Mouse (Mus musculus) CH12.LX (cell line): ENCODE measurements around the gene Caly. TPM values are rescaled to one million over a fixed set of nuclear protein-coding genes. Genes with fewer than 3 reads are reported as not detected.

ENCODE experiments used
- DNase-seq: peaks from one replicate; pipeline ENCODE4 v3.0.0-alpha.2; 2013; ENCODE audit errors: extremely low read depth
- H3K27ac ChIP-seq: 2 replicates; pipeline ENCODE4 v1.5.1; 2012; ENCODE audit warnings: low read depth, mild to moderate bottlenecking, control low read depth, moderate library complexity; ENCODE audit not compliant: insufficient read depth
- H3K27me3 ChIP-seq: replicated peaks from 2 replicates; pipeline ENCODE3; 2012; ENCODE audit warnings: inconsistent platforms
- H3K36me3 ChIP-seq, 2 experiments: replicated peaks in 1 of 2; 2 replicates each; pipeline versions ENCODE3 to v1.6.1; 2012; ENCODE audit warnings: inconsistent platforms in 1 of 2, low read length in 1 of 2, mild to moderate bottlenecking in 1 of 2, mixed read lengths in 1 of 2, moderate library complexity in 1 of 2; ENCODE audit not compliant: control insufficient read depth in 1 of 2, insufficient read depth in 1 of 2
- H3K4me1 ChIP-seq, 2 experiments: 2 replicates each; pipeline ENCODE4 v1.6.1; 2012; ENCODE audit warnings: inconsistent platforms in 1 of 2, moderate library complexity in 1 of 2; ENCODE audit not compliant: insufficient read depth in 2 of 2, control insufficient read depth in 1 of 2
- H3K4me2 ChIP-seq: 2 replicates; pipeline ENCODE4 v1.6.1; 2012; ENCODE audit warnings: low read depth, mild to moderate bottlenecking, control low read depth; ENCODE audit not compliant: poor library complexity, insufficient read depth, severe bottlenecking
- H3K4me3 ChIP-seq, 3 experiments: fragments of 150-350 bp in 1 of 3; sonication (generic) in 1 of 3; replicated peaks in 1 of 3; 2 replicates each; pipeline versions ENCODE3 to v1.5.1; 2011 to 2012; ENCODE audit warnings: low read depth in 2 of 3, low read length in 2 of 3, mild to moderate bottlenecking in 2 of 3, moderate library complexity in 2 of 3, control low read depth in 1 of 3, improper control_type of control experiment in 1 of 3, inconsistent platforms in 1 of 3, mixed read lengths in 1 of 3; ENCODE audit not compliant: poor library complexity in 1 of 3
- H3K79me2 ChIP-seq: replicated peaks from 2 replicates; pipeline ENCODE4 v1.6.1; 2012; ENCODE audit warnings: mild to moderate bottlenecking, moderate library complexity; ENCODE audit not compliant: control insufficient read depth, poor library complexity, insufficient read depth, severe bottlenecking; ENCODE audit errors: extremely low read depth
- H3K9ac ChIP-seq: 2 replicates; pipeline ENCODE4 v1.6.1; 2012; ENCODE audit warnings: low read depth, mild to moderate bottlenecking, control low read depth, moderate library complexity; ENCODE audit not compliant: insufficient read depth
- H3K9me3 ChIP-seq: replicated peaks from 2 replicates; pipeline ENCODE3; 2012; ENCODE audit warnings: low read length, inconsistent platforms, mixed read lengths
- BHLHE40 ChIP-seq: IDR thresholded peaks from 2 replicates; pipeline ENCODE4 v1.6.1; 2011; ENCODE audit warnings: mild to moderate bottlenecking, low read depth, low read length, improper control_type of control experiment
- CTCF ChIP-seq, 2 experiments: IDR thresholded peaks in 1 of 2; conservative IDR thresholded peaks in 1 of 2; 2 replicates each; pipeline ENCODE4 v1.5.1; 2011 to 2012; ENCODE audit warnings: low read depth in 2 of 2, low read length in 2 of 2, improper control_type of control experiment in 1 of 2, inconsistent platforms in 1 of 2, mild to moderate bottlenecking in 1 of 2, moderate library complexity in 1 of 2
- EP300 ChIP-seq: IDR thresholded peaks from 2 replicates; pipeline ENCODE4 v1.6.1; 2011; ENCODE audit warnings: low read length, improper control_type of control experiment
- GABPA ChIP-seq: IDR thresholded peaks from 2 replicates; pipeline ENCODE4 v1.6.1; 2012; ENCODE audit warnings: low read depth, low read length, improper control_type of control experiment, inconsistent platforms; ENCODE audit not compliant: insufficient replicate concordance
- HCFC1 ChIP-seq: IDR thresholded peaks from 2 replicates; pipeline ENCODE4 v1.6.1; 2012; ENCODE audit warnings: low read depth, mild to moderate bottlenecking, inconsistent platforms, low read length, improper control_type of control experiment
- IRF4 ChIP-seq: IDR thresholded peaks from 2 replicates; pipeline ENCODE4 v1.6.1; 2014; ENCODE audit warnings: low read depth, mild to moderate bottlenecking, inconsistent platforms, low read length, improper control_type of control experiment
- JUN ChIP-seq: IDR thresholded peaks from 2 replicates; pipeline ENCODE4 v1.6.1; 2011; ENCODE audit warnings: low read depth, mild to moderate bottlenecking, low read length, improper control_type of control experiment, moderate library complexity; ENCODE audit not compliant: insufficient read depth
- KAT2A ChIP-seq: IDR thresholded peaks from 2 replicates; pipeline ENCODE4 v1.6.1; 2012; ENCODE audit warnings: low read length, improper control_type of control experiment, inconsistent platforms; ENCODE audit not compliant: insufficient replicate concordance
- MAZ ChIP-seq: IDR thresholded peaks from 2 replicates; pipeline ENCODE4 v1.6.1; 2012; ENCODE audit warnings: low read depth, mild to moderate bottlenecking, inconsistent platforms, low read length, improper control_type of control experiment, moderate library complexity
- MEF2A ChIP-seq: IDR thresholded peaks from 2 replicates; pipeline ENCODE4 v1.6.1; 2014; ENCODE audit warnings: low read depth, mild to moderate bottlenecking, inconsistent platforms, low read length, improper control_type of control experiment, borderline replicate concordance
- MXI1 ChIP-seq: IDR thresholded peaks from 2 replicates; pipeline ENCODE4 v1.6.1; 2011; ENCODE audit warnings: mild to moderate bottlenecking, low read depth, low read length, improper control_type of control experiment
- MYC ChIP-seq: IDR thresholded peaks from 2 replicates; pipeline ENCODE4 v1.6.1; 2011; ENCODE audit warnings: low read depth, mild to moderate bottlenecking, improper control_type of control experiment, low read length
- NELFE ChIP-seq: IDR thresholded peaks from 2 replicates; pipeline ENCODE4 v1.6.1; 2011; ENCODE audit warnings: low read depth, low read length, improper control_type of control experiment
- NRF1 ChIP-seq: IDR thresholded peaks from 2 replicates; pipeline ENCODE4 v1.6.1; 2014; ENCODE audit warnings: low read depth, mild to moderate bottlenecking, inconsistent platforms, low read length, improper control_type of control experiment, moderate library complexity
- POLR2A ChIP-seq: IDR thresholded peaks from 2 replicates; pipeline ENCODE4 v1.6.1; 2011; ENCODE audit warnings: low read depth, mild to moderate bottlenecking, improper control_type of control experiment, low read length
- RAD21 ChIP-seq: IDR thresholded peaks from 2 replicates; pipeline ENCODE4 v1.6.1; 2011; ENCODE audit warnings: low read depth, mild to moderate bottlenecking, low read length, improper control_type of control experiment, moderate library complexity
- RCOR1 ChIP-seq: conservative IDR thresholded peaks from 2 replicates; pipeline ENCODE4 v1.6.1; 2012; ENCODE audit warnings: low read depth, mild to moderate bottlenecking, inconsistent platforms, low read length, improper control_type of control experiment
- SMC3 ChIP-seq: IDR thresholded peaks from 2 replicates; pipeline ENCODE4 v1.6.1; 2011; ENCODE audit warnings: low read depth, low read length, improper control_type of control experiment
- TBP ChIP-seq: conservative IDR thresholded peaks from 2 replicates; pipeline ENCODE4 v1.6.1; 2011; ENCODE audit warnings: low read depth, low read length, improper control_type of control experiment
- UBTF ChIP-seq: IDR thresholded peaks from 2 replicates; pipeline ENCODE4 v1.6.1; 2012; ENCODE audit warnings: low read depth, mild to moderate bottlenecking, inconsistent platforms, low read length, improper control_type of control experiment, moderate library complexity
- ZC3H11A ChIP-seq: IDR thresholded peaks from 2 replicates; pipeline ENCODE4 v1.6.1; 2012; ENCODE audit warnings: low read depth, mild to moderate bottlenecking, inconsistent platforms, low read length, improper control_type of control experiment
- ZKSCAN1 ChIP-seq: IDR thresholded peaks from 2 replicates; pipeline ENCODE4 v1.6.1; 2012; ENCODE audit warnings: low read depth, inconsistent platforms, low read length, improper control_type of control experiment, borderline replicate concordance
- dilution Hi-C: fragments of 300-500 bp; cut with MboI; formaldehyde crosslinking; loops from 2 replicates; pipeline ENCODE4 v1.14.3; 2020; ENCODE audit warnings: low sequenced_read_pairs; ENCODE audit not compliant: extremely low pct_unique_long_range_greater_than_20kb, extremely low pct_ligation_motif_present
- in situ Hi-C: fragments of 300-500 bp; cut with MboI; formaldehyde crosslinking; loops from 3 replicates; pipeline ENCODE4 v1.14.3; 2019; ENCODE audit warnings: low sequenced_read_pairs, low pct_ligation_motif_present, low pct_unique_long_range_greater_than_20kb, mixed read lengths
- polyA plus RNA-seq: library from polyadenylated mRNA; unstranded; fragments of >175 nt; gene quantifications from 2 replicates; pipeline ENCODE4 v1.2.1, GENCODE M21; 2012; ENCODE audit warnings: low read depth; ENCODE audit not compliant: insufficient read length
- total RNA-seq, 2 experiments: library from RNA; depleted of rRNA; stranded (reverse); fragments of 300-350 nt in 1 of 2; fragments of >200 nt in 1 of 2; gene quantifications; 2 replicates each; pipeline ENCODE4 v1.2.3; 2012 to 2014

Gene Caly
- total RNA-seq (2012; rRNA removed) (not detected in 2 replicates), total RNA-seq (2014; rRNA removed) (not detected in 2 replicates), polyA plus RNA-seq (not detected in 2 replicates)

DNA sequence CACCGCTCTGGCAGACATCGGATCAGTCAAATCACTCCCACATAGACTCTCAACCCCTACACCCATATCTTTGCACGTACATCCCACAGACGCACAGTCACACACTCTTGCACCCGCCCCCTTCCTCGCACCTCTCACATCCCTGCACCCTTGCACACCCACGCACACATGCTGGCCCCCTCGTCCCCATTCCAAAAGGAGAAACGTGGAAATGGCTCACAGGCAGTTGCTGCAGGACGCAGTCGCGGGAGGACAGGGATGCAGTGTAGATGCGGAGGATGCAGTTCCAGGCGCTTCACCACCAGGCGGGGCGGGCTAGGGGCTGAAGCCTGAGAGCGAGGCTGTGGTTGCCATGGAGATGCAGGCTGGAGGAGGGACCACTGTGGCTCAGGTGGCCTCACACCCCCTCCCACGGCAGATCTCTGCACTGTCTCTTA lies at the start of gene Caly:
Gene Caly (minus strand): TSS at position 307 of the 437 bp plus-strand sequence.
- DNase-seq, result no peak

DNA sequence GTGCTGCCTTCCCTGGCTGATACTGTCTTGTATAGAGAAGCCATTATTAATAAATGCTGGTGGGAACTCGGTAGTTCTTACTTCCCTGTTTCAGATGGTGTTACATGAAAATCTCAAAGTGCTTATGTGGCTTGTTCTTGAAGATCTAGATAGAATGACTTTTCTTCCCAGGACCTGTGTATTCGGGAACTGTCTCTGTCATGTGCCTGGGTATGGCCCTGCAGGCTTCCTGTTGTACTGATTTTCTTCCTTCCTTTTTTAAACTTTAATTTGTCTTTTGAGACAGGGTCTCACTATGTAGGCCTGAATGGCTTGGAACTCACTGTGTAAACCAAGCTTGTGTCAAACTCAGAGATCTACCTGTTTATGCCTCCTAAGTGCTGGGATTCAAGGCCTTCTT lies 45.6 kb upstream of the Caly start:
- no peaks in the 10 kb centered on the region for H3K27me3 ChIP-seq
- H3K4me3 ChIP-seq, result peak overlapping the region in 1 of 3 experiments; percentile 1
- no peak overlapping the region; the same call in 1 of the 2 replicates for H3K9ac ChIP-seq
- no peak for TF ChIP-seq KAT2A
- no peak for TF ChIP-seq MEF2A
- no peak for TF ChIP-seq ZKSCAN1
- TF ChIP-seq BHLHE40, result no peak
- TF ChIP-seq IRF4, result no peak
- TF ChIP-seq TBP, result no peak
- TF ChIP-seq UBTF, result no peak
- no peak for TF ChIP-seq JUN
- TF ChIP-seq MXI1, result no peak
- no peak for TF ChIP-seq MYC
- TF ChIP-seq EP300, result no peak
- TF ChIP-seq NRF1, result no peak
- no peak for TF ChIP-seq SMC3
- TF ChIP-seq POLR2A, result no peak
- no peak for TF ChIP-seq RCOR1
- TF ChIP-seq NELFE, result no peak
- TF ChIP-seq HCFC1, result no peak
- TF ChIP-seq, all 38 proteins: peak for 0
- Histone ChIP-seq H3K36me3 (peaks cover 24 to 40% of the 10 kb centered on the region in 2 experiments), H3K4me1 (peaks cover 14 to 53% of the 10 kb centered on the region in 2 experiments), H3K4me2 (peak overlapping the region; percentile 8; the same call in 1 of the 2 replicates), H3K79me2 (peaks cover 3% of the 10 kb centered on the region), H3K27ac (no peak overlapping the region), H3K9me3 (no peaks in the 10 kb centered on the region)
- dilution Hi-C loops, result no loop called here
- in situ Hi-C loops, result no loop called here
- DNase-seq, result no peak

More for the DNA sequence above, at the start of gene Caly:
- in situ Hi-C loops, result loop anchor here (25.0 kb wide), 1 partner anchor 755 kb away; the partner anchor contains the start of genes Odf3, Scgb1c1 and Urah
- Histone ChIP-seq H3K9me3 (no peaks in the 10 kb centered on the region), H3K4me1 (peaks cover 17 to 22% of the 10 kb centered on the region in 2 experiments), H3K79me2 (no peaks in the 10 kb centered on the region), H3K27ac (no peak within 1 kb of the TSS), H3K4me2 (peak within 1 kb of the TSS; percentile 68), H3K9ac (no peak within 1 kb of the TSS), H3K27me3 (peaks cover 49% of the 10 kb centered on the region), H3K4me3 (no peak within 1 kb of the TSS), H3K36me3 (no peaks in the 10 kb centered on the region)
- TF ChIP-seq UBTF, result no peak
- TF ChIP-seq CTCF (conservative IDR thresholded peaks at IDR 0.05 in 1 of 2, IDR thresholded peaks at IDR 0.05 in 1 of 2; ENCODE audit: low read depth in 2 of 2, low read length in 2 of 2), result peak in 1 of 2 experiments; percentile 53; a peak in 2 of 4 replicates
- no peak for TF ChIP-seq ZKSCAN1
- no peak for TF ChIP-seq GABPA
- no peak for TF ChIP-seq ZC3H11A
- no peak for TF ChIP-seq MEF2A
- no peak for TF ChIP-seq MAZ
- TF ChIP-seq RAD21, result peak; percentile 8
- TF ChIP-seq NRF1, result no peak
- TF ChIP-seq MXI1, result no peak
- TF ChIP-seq SMC3, result peak; percentile 66
- no peak for TF ChIP-seq HCFC1
- TF ChIP-seq MYC, result no peak
- no peak for TF ChIP-seq RCOR1
- dilution Hi-C loops, result no loop called here
